ENCODE assay signal across 9 mouse cellular contexts in the genomic region with DNA sequence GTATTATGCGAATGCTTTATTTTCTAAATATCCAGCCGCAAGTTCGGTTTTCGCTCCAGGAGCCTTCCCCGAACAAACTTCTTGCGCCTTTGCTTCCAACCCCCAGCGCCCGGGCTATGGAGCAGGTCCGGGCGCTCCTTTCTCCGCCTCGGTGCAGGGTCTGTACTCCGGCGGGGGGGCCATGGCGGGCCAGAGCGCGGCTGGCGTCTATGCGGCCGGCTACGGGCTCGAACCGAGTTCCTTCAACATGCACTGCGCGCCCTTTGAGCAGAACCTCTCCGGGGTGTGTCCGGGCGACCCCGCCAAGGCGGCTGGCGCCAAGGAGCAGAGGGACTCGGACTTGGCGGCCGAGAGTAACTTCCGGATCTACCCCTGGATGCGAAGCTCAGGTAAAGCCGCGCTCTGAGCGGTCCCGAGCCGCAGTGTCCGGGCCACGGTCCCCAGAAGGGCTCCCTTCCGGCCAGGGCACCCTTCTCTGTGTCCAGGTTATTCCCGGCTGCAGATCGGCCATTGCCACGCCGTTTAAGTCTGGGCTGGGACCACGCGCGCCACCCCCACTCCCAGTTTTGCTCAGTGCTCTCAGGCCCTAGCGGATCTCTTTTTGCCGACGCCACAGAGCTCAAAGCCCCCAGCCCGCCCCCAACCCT. TPM values are rescaled to one million over a fixed set of nuclear protein-coding genes. Genes with fewer than 3 reads are reported as not detected.
A peak's percentile ranks its signal among the peaks of the same experiment; 100 is the strongest.
DNase-seq lines count a peak whose midpoint lies in the region; ATAC-seq and TF ChIP-seq lines count a peak whose summit lies in the region.
"Had no signal": no experiment of that assay in that cellular context is flagged by ENCODE, and none has a peak within 500 bp of the region (broad histone marks: within the 10 kb centered on the region; RNA-seq: fewer than 3 reads in every experiment).

No protein-coding gene starts in this region.

- no peak for TF ChIP-seq CTCF in heart, adult 2 months (IDR thresholded peaks at IDR 0.05)
- no peak for TF ChIP-seq CTCF in ES-Bruce4 (IDR thresholded peaks at IDR 0.05; ENCODE audit: low read depth, low read length)

- H3K36me3 ChIP-seq in heart, adult 2 months (ENCODE audit: control insufficient read depth, insufficient read depth, low read length): no peaks in the 10 kb centered on the region
- H3K36me3 ChIP-seq in ES-Bruce4 (ENCODE audit: control insufficient read depth, insufficient read depth, low read length, poor library complexity, severe bottlenecking): no peaks in the 10 kb centered on the region
- no peaks in the 10 kb centered on the region for H3K36me3 ChIP-seq in hindbrain, embryonic 13.5 days
- no peaks in the 10 kb centered on the region for H3K36me3 ChIP-seq in limb, embryonic 14.5 days (ENCODE audit: control insufficient read depth, insufficient read depth, low read length)

- no peak overlapping the region for H3K27ac ChIP-seq in heart, adult 2 months
- H3K27ac ChIP-seq in ES-Bruce4 (ENCODE audit: insufficient read depth, low read length): no peak overlapping the region
- H3K27ac ChIP-seq in hindbrain, embryonic 13.5 days: peak overlapping the region; percentile 95
- no peak overlapping the region for H3K27ac ChIP-seq in limb, embryonic 14.5 days (replicated peaks; ENCODE audit: low read depth, low read length)

- intact Hi-C loops in heart, adult 2 months (cut with DNase I): loop anchor here (10.0 kb wide), 2 partner anchors 282 to 438 kb away; a partner anchor contains a TSS

- DNase-seq in heart, adult 2 months: no peak
- no peak for DNase-seq in heart, adult 9 months (ENCODE audit: low spot score in 2 of 2)
- no peak for DNase-seq in limb, embryonic 14.5 days (ENCODE audit: low spot score)
- DNase-seq in layer of hippocampus, adult 8-10 months (ENCODE audit: low spot score in 2 of 2): no peak
- DNase-seq in cerebellum, adult 9-10 months: no peak
- DNase-seq in cerebellum, adult 8-10 months: no peak

- TF ChIP-seq POLR2A in heart, adult 2 months (IDR thresholded peaks at IDR 0.05; ENCODE audit: insufficient read depth, low read depth, low read length): no peak
- no peak for TF ChIP-seq POLR2A in ES-Bruce4 (IDR thresholded peaks at IDR 0.05; ENCODE audit: insufficient read depth, low read length)
- TF ChIP-seq POLR2A in limb, embryonic 14.5 days (IDR thresholded peaks at IDR 0.05; ENCODE audit: borderline replicate concordance, extremely low read depth, insufficient read depth, insufficient read length): no peak

- no peak overlapping the region for H3K9ac ChIP-seq in heart, adult 2 months (ENCODE audit: low read depth, low read length)
- H3K9ac ChIP-seq in ES-Bruce4 (ENCODE audit: low read depth, poor library complexity, severe bottlenecking): peak overlapping the region; percentile 64
- H3K9ac ChIP-seq in hindbrain, embryonic 13.5 days: peak overlapping the region; percentile 84
- 0 out of 2 replicates have a peak overlapping the region, but pooled peaks have one; percentile 26 for H3K9ac ChIP-seq in limb, embryonic 14.5 days (ENCODE audit: low read depth, low read length, severe bottlenecking)

- peak overlapping the region; percentile 54 for H3K4me2 ChIP-seq in hindbrain, embryonic 13.5 days
- peak overlapping the region; percentile 43 for H3K4me2 ChIP-seq in limb, embryonic 14.5 days (replicated peaks; ENCODE audit: low read depth, low read length, severe bottlenecking)

- peak overlapping the region; percentile 11; the same call in 1 of the 2 replicates for H3K4me3 ChIP-seq in heart, adult 2 months
- H3K4me3 ChIP-seq in ES-Bruce4 (ENCODE audit: low read depth, low read length): peak overlapping the region; percentile 60
- peak overlapping the region; percentile 48 for H3K4me3 ChIP-seq in hindbrain, embryonic 13.5 days
- H3K4me3 ChIP-seq in limb, embryonic 14.5 days (replicated peaks; ENCODE audit: low read length): peak overlapping the region; percentile 28

- WGBS in heart, adult 2 months: 3% methylated on average over 55 of the region's 55 CpGs
- under 1% methylated on average over 55 of the region's 55 CpGs for WGBS in hindbrain, embryonic 13.5 days
- WGBS in limb, embryonic 14.5 days: 1% methylated on average over 55 of the region's 55 CpGs

- H3K9me3 ChIP-seq in ES-Bruce4 (replicated peaks; ENCODE audit: control insufficient read depth, insufficient read depth, low read length, poor library complexity, severe bottlenecking): no peaks in the 10 kb centered on the region
- no peaks in the 10 kb centered on the region for H3K9me3 ChIP-seq in hindbrain, embryonic 13.5 days
- H3K9me3 ChIP-seq in limb, embryonic 14.5 days (ENCODE audit: control insufficient read depth, low read length): no peaks in the 10 kb centered on the region

- H3K4me1 ChIP-seq in heart, adult 2 months (ENCODE audit: control insufficient read depth, insufficient read depth, low read length): peaks cover 1% of the 10 kb centered on the region; the same call in 1 of the 2 replicates
- no peaks in the 10 kb centered on the region for H3K4me1 ChIP-seq in ES-Bruce4 (ENCODE audit: control insufficient read depth, insufficient read depth, low read length)
- H3K4me1 ChIP-seq in hindbrain, embryonic 13.5 days (replicated peaks): peaks cover 3% of the 10 kb centered on the region
- peaks cover 4% of the 10 kb centered on the region; the same call in 1 of the 2 replicates for H3K4me1 ChIP-seq in limb, embryonic 14.5 days (ENCODE audit: control insufficient read depth, insufficient read depth, low read length)

- H3K79me2 ChIP-seq in heart, adult 2 months (replicated peaks; ENCODE audit: control insufficient read depth, insufficient read depth, low read length): no peaks in the 10 kb centered on the region

- no peak for TF ChIP-seq EP300 in heart, adult 2 months (IDR thresholded peaks at IDR 0.05; ENCODE audit: insufficient read depth, low read depth, low read length)
- no peak for TF ChIP-seq EP300 in ES-Bruce4 (IDR thresholded peaks at IDR 0.05; ENCODE audit: insufficient read depth, low read depth, low read length)

- ATAC-seq in hindbrain, embryonic 13.5 days (ENCODE audit: low FRiP score): no peak
- no peak for ATAC-seq in limb, embryonic 14.5 days (ENCODE audit: low FRiP score, low read depth)

- H3K27me3 ChIP-seq in heart, adult 2 months (ENCODE audit: control insufficient read depth, insufficient read depth, low read length): peaks cover 50% of the 10 kb centered on the region
- peaks cover 70% of the 10 kb centered on the region for H3K27me3 ChIP-seq in ES-Bruce4 (ENCODE audit: control insufficient read depth, insufficient read depth, low read length, poor library complexity, severe bottlenecking)
- H3K27me3 ChIP-seq in hindbrain, embryonic 13.5 days: peaks cover 94% of the 10 kb centered on the region
- peaks cover 98% of the 10 kb centered on the region for H3K27me3 ChIP-seq in limb, embryonic 14.5 days (ENCODE audit: control insufficient read depth, insufficient read depth, low read length)

RNA-seq across cellular contexts. Expression of a gene that starts 0.4 kb away (rescaled TPM):
- not detected for total RNA-seq in heart, adult 2 months (2021)
- not detected in 2 replicates for polyA plus RNA-seq in heart, adult 2 months (2012; rRNA removed)
- not detected in 2 replicates for polyA plus RNA-seq in ES-Bruce4 (2011; ENCODE audit: insufficient read depth, insufficient read length, low read depth, missing spikeins)
- 21.5 and 33.2 TPM in 2 replicates for polyA plus RNA-seq in hindbrain, embryonic 13.5 days (2015; fragmentation: Nextera tagmentation; extraction: Ambion mirVana)
- 2.0 and 2.7 TPM in 2 replicates for polyA plus RNA-seq in limb, embryonic 14.5 days (2012; rRNA removed)
- 2.2 and 4.4 TPM in 2 replicates for polyA plus RNA-seq in limb, embryonic 14.5 days (2014; fragmentation: Nextera tagmentation; extraction: Ambion mirVana)
- not detected for total RNA-seq in layer of hippocampus, adult 8-10 months (2022)
- total RNA-seq: common myeloid progenitor, adult 5-6 weeks had no signal

RNA-seq across cellular contexts. Expression of a gene that starts 5.2 kb away (rescaled TPM):
- total RNA-seq in heart, adult 2 months (2021): not detected
- polyA plus RNA-seq in heart, adult 2 months (2012; rRNA removed): not detected in 2 replicates
- 0.48 TPM in 1 of 2 replicates, not detected in the other for polyA plus RNA-seq in ES-Bruce4 (2011; ENCODE audit: insufficient read depth, insufficient read length, low read depth, missing spikeins)
- polyA plus RNA-seq in hindbrain, embryonic 13.5 days (2015; fragmentation: Nextera tagmentation; extraction: Ambion mirVana): 19.2 and 27.2 TPM in 2 replicates
- polyA plus RNA-seq in limb, embryonic 14.5 days (2012; rRNA removed): 2.1 and 2.3 TPM in 2 replicates
- 0.10 and 0.43 TPM in 2 replicates for polyA plus RNA-seq in limb, embryonic 14.5 days (2014; fragmentation: Nextera tagmentation; extraction: Ambion mirVana)
- total RNA-seq in layer of hippocampus, adult 8-10 months (2022): not detected
- total RNA-seq: common myeloid progenitor, adult 5-6 weeks had no signal

RNA-seq across cellular contexts. Expression of a gene that starts 5.4 kb away (rescaled TPM):
- not detected for total RNA-seq in heart, adult 2 months (2021)
- polyA plus RNA-seq in heart, adult 2 months (2012; rRNA removed): not detected in 2 replicates
- not detected in 2 replicates for polyA plus RNA-seq in ES-Bruce4 (2011; ENCODE audit: insufficient read depth, insufficient read length, low read depth, missing spikeins)
- 81.9 and 132 TPM in 2 replicates for polyA plus RNA-seq in hindbrain, embryonic 13.5 days (2015; fragmentation: Nextera tagmentation; extraction: Ambion mirVana)
- 2.2 and 2.8 TPM in 2 replicates for polyA plus RNA-seq in limb, embryonic 14.5 days (2012; rRNA removed)
- 0.30 and 0.61 TPM in 2 replicates for polyA plus RNA-seq in limb, embryonic 14.5 days (2014; fragmentation: Nextera tagmentation; extraction: Ambion mirVana)
- total RNA-seq in layer of hippocampus, adult 8-10 months (2022): not detected
- total RNA-seq: common myeloid progenitor, adult 5-6 weeks had no signal

RNA-seq across cellular contexts. Expression of a gene that starts 15.6 kb away (rescaled TPM):
- not detected for total RNA-seq in heart, adult 2 months (2021)
- polyA plus RNA-seq in heart, adult 2 months (2012; rRNA removed): not detected in 2 replicates
- polyA plus RNA-seq in ES-Bruce4 (2011; ENCODE audit: insufficient read depth, insufficient read length, low read depth, missing spikeins): 1.5 and 1.6 TPM in 2 replicates
- 4.8 and 7.2 TPM in 2 replicates for polyA plus RNA-seq in hindbrain, embryonic 13.5 days (2015; fragmentation: Nextera tagmentation; extraction: Ambion mirVana)
- polyA plus RNA-seq in limb, embryonic 14.5 days (2012; rRNA removed): 3.2 and 4.4 TPM in 2 replicates
- polyA plus RNA-seq in limb, embryonic 14.5 days (2014; fragmentation: Nextera tagmentation; extraction: Ambion mirVana): 1.1 and 1.2 TPM in 2 replicates
- total RNA-seq in layer of hippocampus, adult 8-10 months (2022): not detected
- total RNA-seq: common myeloid progenitor, adult 5-6 weeks had no signal

RNA-seq across cellular contexts. Expression of a gene that starts 16.3 kb away (rescaled TPM):
- under 1 TPM in 1 of 2 experiments, not detected in 1; 0.18 TPM for total RNA-seq in heart, adult 2 months (2021)
- 0.20 and 0.23 TPM in 2 replicates for polyA plus RNA-seq in heart, adult 2 months (2012; rRNA removed)
- not detected in 2 replicates for polyA plus RNA-seq in ES-Bruce4 (2011; ENCODE audit: insufficient read depth, insufficient read length, low read depth, missing spikeins)
- 196 and 216 TPM in 2 replicates for polyA plus RNA-seq in hindbrain, embryonic 13.5 days (2015; fragmentation: Nextera tagmentation; extraction: Ambion mirVana)
- polyA plus RNA-seq in limb, embryonic 14.5 days (2012; rRNA removed): 1.8 TPM in 2 replicates
- polyA plus RNA-seq in limb, embryonic 14.5 days (2014; fragmentation: Nextera tagmentation; extraction: Ambion mirVana): 0.51 and 0.85 TPM in 2 replicates
- not detected for total RNA-seq in layer of hippocampus, adult 8-10 months (2022)
- total RNA-seq: common myeloid progenitor, adult 5-6 weeks had no signal

Comparison
In these comparisons a context has a peak if more than half of its experiments do, and no peak if none do; other contexts are left out.
1. RNA of a gene that starts 5.4 kb away (polyA plus RNA-seq): 81.9 to 132 TPM in hindbrain, embryonic 13.5 days; 0.30 to 2.8 TPM in limb, embryonic 14.5 days, not detected in heart, adult 2 months and not detected in ES-Bruce4; every median in the first group is over 10 times any median in the second.
2. Peak in every context shown above with its lines, with median percentiles within 50 percentile points of each other: H3K4me3 ChIP-seq.